Mouse (Mus musculus) cerebral cortex, adult 2 months (tissue): Measurements from ENCODE around the gene Slc38a1.

Source experiments
- WGBS: fragments of 180-500 bp; shearing (Covaris S2); methylation state at CpG from one replicate; pipeline ENCODE4 v1.1.7; 2018; 5-methylcytosine and 5-hydroxymethylcytosine counted together

Gene Slc38a1

GRCm38 (mm10) chr15:96562521-96562920 is 80.2 kb downstream of the Slc38a1 start:
- WGBS = 94% methylated on average over 5 of the region's 5 CpGs

- 92% methylated on average over 14 of the region's 14 CpGs for WGBS
Measured at GRCm38 (mm10) chr15:96560576-96561298, 82.0 kb downstream of the Slc38a1 start.

DNA sequence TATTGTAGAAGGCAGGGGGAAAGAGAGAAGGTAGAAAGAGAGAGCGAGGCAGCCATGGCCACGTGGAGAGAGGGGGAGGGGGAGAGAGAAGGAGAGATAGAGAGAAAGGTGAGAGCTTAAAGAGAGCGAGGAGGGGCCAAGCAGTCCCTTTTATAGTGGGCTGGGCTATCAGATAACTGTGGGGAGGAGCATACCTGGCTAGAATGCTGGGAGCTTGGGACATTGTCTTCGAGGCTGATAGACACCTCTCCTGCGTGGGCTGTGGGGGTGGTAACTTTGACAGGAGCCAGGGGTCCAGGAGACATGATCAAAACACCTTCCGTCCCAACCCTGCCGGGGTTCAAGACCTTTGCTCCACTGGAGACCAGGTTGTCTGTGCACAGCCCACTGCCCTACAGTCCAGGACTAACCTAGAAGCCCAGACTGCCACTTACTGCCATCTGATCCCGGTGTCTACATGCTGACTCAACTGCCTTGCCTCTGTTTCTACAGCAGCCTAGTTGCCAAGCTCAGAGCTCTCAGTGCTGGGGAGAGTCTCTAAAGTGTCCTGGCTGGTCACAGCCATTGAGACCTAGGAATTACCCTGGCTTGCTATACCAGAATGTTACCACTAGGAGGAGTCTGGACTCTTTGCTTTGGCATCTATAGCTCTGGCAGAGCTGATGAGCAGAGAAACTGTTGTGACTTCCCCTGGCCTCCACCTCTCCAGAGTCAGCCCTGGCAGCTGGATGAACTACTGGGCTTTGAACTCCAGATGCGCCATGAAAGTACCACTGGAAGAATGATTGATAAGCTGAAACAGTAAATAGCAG is 90.9 kb downstream of the Slc38a1 start:
- WGBS = 69% methylated on average over 9 of the region's 9 CpGs

DNA sequence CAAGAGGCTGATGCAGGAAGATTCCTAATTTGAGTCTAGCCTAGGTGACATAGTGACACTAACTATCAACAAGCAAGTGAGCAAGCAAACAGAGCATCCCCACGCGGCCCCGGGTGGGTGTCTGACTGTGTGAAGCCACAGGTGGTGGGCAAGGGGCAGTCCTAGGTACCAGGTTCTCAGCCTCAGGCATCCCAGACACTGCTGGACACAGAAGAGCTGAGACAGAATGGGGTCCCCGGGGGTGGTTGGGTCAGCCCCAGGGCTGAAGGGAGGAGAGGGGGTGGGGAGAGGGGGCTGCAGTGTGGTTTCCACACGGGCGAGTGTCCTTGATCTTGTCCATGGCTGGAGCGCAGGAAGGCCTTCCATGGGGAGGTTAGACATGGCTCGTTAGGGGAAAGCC is 91.6 kb downstream of the Slc38a1 start:
- WGBS = 91% methylated on average over 8 of the region's 8 CpGs

DNA sequence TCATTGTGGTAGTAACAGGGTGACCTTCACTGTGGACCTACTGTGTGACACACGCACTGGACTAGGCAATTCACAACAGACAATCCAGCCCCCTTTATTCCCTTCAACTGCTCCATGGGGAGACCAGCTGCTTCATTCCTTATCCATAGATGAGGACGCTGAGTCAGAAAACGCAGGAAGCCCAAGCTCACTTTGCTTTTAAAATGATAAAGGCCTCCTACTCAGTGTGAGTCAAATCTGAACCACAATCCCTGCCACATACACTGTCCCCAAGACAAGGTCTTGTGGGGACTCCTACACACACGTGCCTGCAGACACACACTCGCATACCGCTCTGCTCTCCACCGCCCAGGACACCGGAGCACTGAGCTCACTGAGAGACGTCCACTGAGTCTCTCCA is 94.3 kb downstream of the Slc38a1 start:
- 70% methylated on average over 9 of the region's 9 CpGs for WGBS

GRCm38 (mm10) chr15:96547256-96548195 is 95.2 kb downstream of the Slc38a1 start:
- WGBS = 61% methylated on average over 21 of the region's 21 CpGs

DNA sequence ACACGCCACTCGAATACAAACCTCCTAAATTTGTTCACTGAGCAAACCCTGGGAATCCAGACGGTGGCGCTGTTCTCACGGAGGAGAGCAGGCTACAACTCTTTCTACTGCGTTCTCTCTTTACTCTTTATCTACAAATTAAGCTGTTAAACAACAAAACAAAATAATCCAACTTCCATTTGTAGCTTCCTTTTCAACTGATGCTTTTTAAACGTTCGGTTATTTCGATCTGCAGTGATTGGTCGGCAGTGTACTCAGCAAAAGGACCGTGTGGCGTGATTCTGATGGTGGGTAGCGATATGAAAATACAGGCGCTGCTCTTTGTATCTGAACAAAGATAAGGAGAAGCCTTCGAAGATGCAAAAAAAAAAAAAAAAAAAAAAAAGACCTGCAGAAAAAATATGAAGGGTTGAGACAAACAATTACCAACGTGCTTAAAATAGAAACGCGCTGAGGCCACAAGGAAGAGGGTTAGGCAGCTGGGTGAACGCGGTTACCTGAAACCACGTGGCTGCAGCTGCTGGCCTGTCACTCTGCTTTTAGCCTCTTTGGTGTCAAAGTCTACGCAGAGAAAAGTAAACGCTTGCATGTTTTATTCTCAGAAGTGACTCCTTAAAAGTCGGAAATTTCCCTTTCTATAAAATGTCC is 99.4 kb downstream of the Slc38a1 start:
- whole genome bisulfite sequencing = 3% methylated on average over 24 of the region's 24 CpGs

DNA sequence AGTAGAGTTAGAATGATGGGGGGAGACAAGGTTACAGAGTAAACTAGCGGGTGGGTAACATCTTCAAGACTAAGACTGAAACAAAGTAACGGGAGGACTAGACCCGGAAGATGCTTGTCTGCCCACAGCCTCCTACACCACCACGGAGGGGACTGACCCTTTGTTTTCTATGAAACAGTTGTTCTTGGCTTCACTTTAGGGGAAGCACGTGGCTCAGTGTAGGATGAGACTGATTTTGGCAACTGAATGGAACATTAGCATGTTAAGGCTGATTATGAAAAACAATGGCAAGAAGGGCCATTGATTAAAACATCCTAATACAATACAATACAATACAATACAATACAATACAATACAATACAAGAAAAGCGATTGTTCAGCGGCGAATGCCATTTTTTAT is 100.6 kb downstream of the Slc38a1 start:
- WGBS = 67% methylated on average over 8 of the region's 8 CpGs

- 92% methylated on average over 11 of the region's 11 CpGs for WGBS
Measured at GRCm38 (mm10) chr15:96537272-96537671, 105.4 kb downstream of the Slc38a1 start.

DNA sequence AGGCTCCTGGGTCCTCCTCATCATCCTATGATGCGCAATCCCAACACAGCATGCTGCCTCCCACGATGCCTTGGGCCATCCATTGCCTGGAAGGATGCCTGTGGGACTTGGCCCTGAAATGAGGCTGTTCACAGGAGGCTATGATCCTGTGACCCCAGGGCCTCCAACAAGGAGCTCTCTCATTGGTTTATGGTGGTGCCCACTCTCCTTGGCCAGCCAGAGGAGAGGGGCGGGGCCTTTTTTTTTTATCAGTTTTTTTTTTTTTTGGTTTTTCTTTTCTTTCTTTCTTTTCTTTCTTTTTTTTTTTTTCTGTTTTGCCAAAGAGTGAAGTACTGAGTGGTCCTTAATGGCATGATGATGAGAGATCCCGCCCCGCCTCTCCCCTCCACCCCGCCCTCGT is 106.3 kb downstream of the Slc38a1 start:
- 97% methylated on average over 7 of the region's 7 CpGs for WGBS

DNA sequence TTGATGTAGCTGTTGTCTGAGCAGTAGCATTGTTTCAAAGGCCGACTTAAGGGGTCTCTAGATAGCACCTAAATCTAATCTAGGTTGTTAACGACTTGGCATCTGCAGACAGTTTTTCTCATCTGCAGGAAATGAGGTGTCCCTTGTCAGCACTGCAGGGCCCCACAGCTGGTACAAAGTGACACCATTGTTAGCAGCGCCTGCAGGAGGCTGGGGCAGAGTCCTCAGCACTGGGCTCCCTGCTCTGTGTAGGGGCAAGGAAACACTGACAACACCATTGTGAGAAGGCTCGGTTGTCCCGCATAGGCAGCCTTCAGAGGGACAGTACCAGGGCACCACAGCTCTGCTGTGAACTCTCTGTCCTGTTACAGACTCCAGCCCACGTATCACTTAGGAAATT is 115.0 kb downstream of the Slc38a1 start:
- 70% methylated on average over 6 of the region's 6 CpGs for WGBS

DNA sequence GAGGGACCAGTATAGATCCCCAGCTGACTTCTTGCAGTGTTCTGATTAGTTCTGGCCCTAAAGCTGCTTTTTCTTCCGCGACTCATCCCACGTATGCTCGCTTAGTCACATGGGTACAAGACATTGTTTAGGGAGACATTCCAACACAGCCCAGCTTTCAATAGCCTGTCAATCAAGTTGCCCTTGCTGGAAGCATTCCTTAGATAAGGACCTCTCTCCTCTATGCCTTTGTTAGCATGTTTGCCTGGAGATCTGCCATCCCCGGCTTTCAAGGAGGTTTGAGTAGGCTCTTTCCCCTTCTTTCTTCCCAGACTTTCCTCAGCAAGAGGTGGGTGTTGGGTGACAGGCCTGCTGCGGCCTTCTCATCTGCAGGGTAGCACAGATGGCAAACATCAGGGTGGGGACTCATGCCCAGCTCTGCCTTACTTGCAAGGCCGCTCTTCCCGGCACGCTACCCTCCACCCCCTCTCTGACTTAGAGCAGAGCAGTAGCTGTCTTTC is 118.4 kb downstream of the Slc38a1 start:
- 29% methylated on average over 9 of the region's 9 CpGs for WGBS
